Mouse (Mus musculus) kidney, postnatal 0 days (tissue): Measurements from ENCODE around the gene Setd1b. TPM values are rescaled to one million over a fixed set of nuclear protein-coding genes. Genes with fewer than 3 reads are reported as not detected.

Source experiments
- ATAC-seq: fragments of 200-750 bp; cut with Nextera tagmentation; replicated peaks from 2 replicates; pipeline ENCODE4 v1.8.0; 2017; ENCODE audit warnings: low read depth, moderate number of reproducible peaks, moderate TSS enrichment, moderate library complexity; ENCODE audit not compliant: low FRiP score
- DNase-seq: peaks from one replicate; pipeline ENCODE4 v3.0.0-alpha.2; 2016; ENCODE audit warnings: low spot score
- H3K27ac ChIP-seq: fragments of 300-500 bp; sonication (generic); 2 replicates; pipeline ENCODE4 v1.5.1; 2014; ENCODE audit warnings: mild to moderate bottlenecking
- H3K27me3 ChIP-seq: fragments of 300-500 bp; sonication (generic); 2 replicates; pipeline ENCODE4 v1.6.1; 2014; ENCODE audit warnings: low read length, mixed read lengths; ENCODE audit not compliant: insufficient read depth
- H3K36me3 ChIP-seq: fragments of 300-500 bp; sonication (generic); 2 replicates; pipeline ENCODE4 v1.6.1; 2014; ENCODE audit warnings: low read length, mixed read lengths; ENCODE audit not compliant: insufficient read depth
- H3K4me1 ChIP-seq: fragments of 300-500 bp; sonication (generic); replicated peaks from 2 replicates; pipeline ENCODE4 v1.6.1; 2014; ENCODE audit warnings: antibody characterized with exemption, low read length, mixed read lengths; ENCODE audit not compliant: insufficient read depth
- H3K4me2 ChIP-seq: fragments of 300-500 bp; sonication (generic); 2 replicates; pipeline ENCODE4 v1.6.1; 2014; ENCODE audit warnings: mild to moderate bottlenecking, low read length, moderate library complexity, mixed read lengths
- H3K4me3 ChIP-seq: fragments of 300-500 bp; sonication (generic); replicated peaks from 2 replicates; pipeline ENCODE4 v1.5.1; 2014; ENCODE audit warnings: low read depth, low read length
- H3K9ac ChIP-seq: fragments of 300-500 bp; sonication (generic); 2 replicates; pipeline ENCODE4 v1.6.1; 2014; ENCODE audit warnings: low read depth, low read length
- H3K9me3 ChIP-seq: fragments of 300-500 bp; sonication (generic); replicated peaks from 2 replicates; pipeline ENCODE4 v1.6.1; 2016; ENCODE audit warnings: low read length, inconsistent platforms, mixed read lengths
- CTCF ChIP-seq: IDR thresholded peaks from 2 replicates; pipeline ENCODE4 v1.5.1; 2016; ENCODE audit warnings: antibody characterized with exemption, low read depth, mild to moderate bottlenecking, moderate library complexity
- WGBS: fragments of 180-500 bp; shearing (Covaris S2); extraction: QIAGEN DNeasy Blood & Tissue Kit; methylation state at CpG from one replicate; pipeline ENCODE4 v1.1.7; 2014; 5-methylcytosine and 5-hydroxymethylcytosine counted together
- polyA plus RNA-seq: library from polyadenylated mRNA; unstranded; fragments of >200 nt; fragmentation: Nextera tagmentation; extraction: Ambion mirVana; gene quantifications from 2 replicates; pipeline ENCODE4 v1.2.1, GENCODE M21; 2015

The Setd1b gene
- polyA plus RNA-seq, 1 experiment from 2014 or later = 7.0 TPM

DNA sequence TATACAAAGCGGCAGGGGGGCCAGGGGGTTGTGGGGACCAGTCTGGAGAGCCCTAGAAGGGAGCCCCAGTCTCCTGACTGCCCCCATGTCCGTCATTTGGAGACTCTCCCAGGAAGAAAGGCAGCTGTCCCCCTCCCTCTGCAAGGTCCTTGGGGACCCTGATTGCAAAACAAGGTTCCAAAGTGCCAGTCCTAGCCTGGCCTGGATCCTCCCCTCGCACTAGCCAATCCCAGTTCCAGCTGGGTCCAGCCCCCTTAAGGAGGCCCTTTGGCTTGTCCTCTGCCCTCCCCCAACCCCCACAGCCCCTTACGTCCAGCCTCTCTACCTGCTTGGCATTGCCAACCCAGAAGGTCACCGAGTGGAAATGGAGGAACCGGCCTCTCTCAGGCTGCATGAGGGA is 39.5 kb downstream of the Setd1b start:
- no peak overlapping the region for H3K4me3 ChIP-seq
- H3K27me3 ChIP-seq = no peaks in the 10 kb centered on the region
- H3K36me3 ChIP-seq = no peaks in the 10 kb centered on the region
- no peaks in the 10 kb centered on the region for H3K4me1 ChIP-seq
- no peak overlapping the region for H3K27ac ChIP-seq
- ATAC-seq = peak; percentile 61
- no peak overlapping the region for H3K4me2 ChIP-seq
- H3K9me3 ChIP-seq = no peaks in the 10 kb centered on the region
- no peak for DNase-seq
- WGBS = 73% methylated on average over 6 of the region's 6 CpGs
- TF ChIP-seq CTCF = no peak
- no peak overlapping the region for H3K9ac ChIP-seq

DNA sequence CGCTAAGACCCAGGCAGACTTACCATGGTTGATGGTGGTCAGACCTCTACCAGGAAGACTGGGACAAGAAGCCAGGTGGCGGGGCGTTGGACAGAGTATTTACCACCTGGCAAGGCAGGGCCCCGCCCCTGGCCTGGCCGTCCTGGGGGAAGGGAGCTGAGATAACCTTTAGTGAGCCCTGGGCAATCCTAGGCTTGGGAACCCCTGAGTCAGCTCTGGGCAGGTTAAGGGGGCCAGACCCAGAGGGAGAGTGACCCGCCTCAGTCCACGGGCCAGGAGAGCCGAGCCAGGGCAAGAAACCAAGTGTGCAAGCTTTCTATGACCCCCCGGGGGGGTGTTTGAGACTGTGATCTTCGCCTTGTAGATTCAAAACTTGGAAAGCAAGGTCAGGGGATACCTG is 40.7 kb downstream of the Setd1b start, which contains the start of gene Hpd:
Hpd (minus strand) TSS at position 77 of the 400 bp plus-strand sequence.
- Histone ChIP-seq H3K9ac (no peak within 1 kb of the TSS), H3K27ac (no peak within 1 kb of the TSS), H3K9me3 (no peaks in the 10 kb centered on the region), H3K4me3 (no peak within 1 kb of the TSS), H3K36me3 (no peaks in the 10 kb centered on the region), H3K27me3 (no peaks in the 10 kb centered on the region), H3K4me1 (no peaks in the 10 kb centered on the region), H3K4me2 (no peak within 1 kb of the TSS)
- DNase-seq (no peak), ATAC-seq (no peak)
- no peak for TF ChIP-seq CTCF
- WGBS = 76% methylated on average over 10 of the region's 10 CpGs

DNA sequence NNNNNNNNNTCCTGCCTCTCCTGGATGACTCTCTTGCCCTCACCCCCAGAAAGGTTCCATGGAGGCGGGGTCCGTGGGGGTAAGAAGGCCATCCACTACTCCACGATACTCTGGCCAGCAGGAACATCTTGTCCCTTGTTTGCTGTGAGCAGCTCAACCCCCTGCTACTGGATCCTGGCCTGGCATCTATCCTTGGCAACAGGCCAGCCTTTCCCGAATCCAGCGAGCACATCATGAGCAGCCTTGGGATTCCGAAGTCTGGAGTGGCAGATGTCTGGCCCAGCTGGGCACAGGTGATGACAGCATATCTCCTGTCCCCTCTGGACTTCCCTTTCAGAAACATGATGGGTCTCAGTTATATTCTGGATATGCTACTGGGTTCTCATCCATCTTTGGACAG is 44.0 kb downstream of the Setd1b start:
- no peak for TF ChIP-seq CTCF
- H3K4me1 ChIP-seq = no peaks in the 10 kb centered on the region
- no peak overlapping the region for H3K4me2 ChIP-seq
- H3K4me3 ChIP-seq = no peak overlapping the region
- no peaks in the 10 kb centered on the region for H3K27me3 ChIP-seq
- H3K36me3 ChIP-seq = no peaks in the 10 kb centered on the region
- no peak overlapping the region for H3K27ac ChIP-seq
- H3K9ac ChIP-seq = no peak overlapping the region
- DNase-seq (no peak), ATAC-seq (no peak)
- 78% methylated on average over 6 of the region's 6 CpGs for WGBS
- no peaks in the 10 kb centered on the region for H3K9me3 ChIP-seq

DNA sequence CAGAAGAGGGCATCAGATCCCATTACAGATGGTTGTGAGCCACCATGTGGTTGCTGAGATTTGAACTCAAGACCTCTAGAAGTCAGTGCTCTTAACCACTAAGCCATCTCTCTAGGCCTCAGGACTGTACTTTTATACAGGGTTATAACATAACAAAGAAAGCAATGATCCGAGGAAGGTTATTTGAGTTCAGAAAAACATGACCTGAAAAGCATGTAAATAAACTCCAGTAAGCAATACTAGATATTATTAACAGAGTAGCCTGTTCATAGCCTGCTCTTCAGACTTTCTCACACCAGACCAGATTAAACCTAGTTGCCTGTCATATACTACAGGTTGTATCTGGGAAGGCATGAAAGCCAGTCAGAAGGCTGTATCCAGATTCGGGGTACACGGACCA is 45.3 kb downstream of the Setd1b start:
- H3K27me3 ChIP-seq = no peaks in the 10 kb centered on the region
- no peak overlapping the region for H3K4me3 ChIP-seq
- no peaks in the 10 kb centered on the region for H3K4me1 ChIP-seq
- ATAC-seq (no peak), DNase-seq (no peak)
- H3K9me3 ChIP-seq = no peaks in the 10 kb centered on the region
- 80% methylated on average over 3 of the region's 3 CpGs for WGBS
- no peak overlapping the region for H3K27ac ChIP-seq
- H3K36me3 ChIP-seq = no peaks in the 10 kb centered on the region
- no peak overlapping the region for H3K4me2 ChIP-seq
- no peak overlapping the region for H3K9ac ChIP-seq
- no peak for TF ChIP-seq CTCF

DNA sequence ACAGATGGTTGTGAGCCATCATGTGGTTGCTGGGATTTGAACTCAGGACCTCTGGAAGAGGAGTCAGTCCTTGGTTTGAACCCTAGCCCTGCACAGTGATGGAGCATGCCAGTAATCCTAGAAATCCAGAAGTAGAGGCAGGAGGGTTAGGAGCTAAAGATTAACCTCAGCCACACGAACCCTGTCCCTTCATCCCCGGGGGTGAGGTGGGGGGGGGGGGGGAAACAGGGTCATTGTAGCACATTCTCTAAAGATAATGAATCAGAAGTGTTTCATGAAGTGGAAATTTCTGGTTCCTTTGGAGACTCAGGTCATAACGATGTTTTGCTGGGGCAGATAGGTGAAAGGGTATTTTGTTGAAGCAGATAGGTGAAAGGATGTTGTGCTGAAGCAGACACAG is 48.9 kb downstream of the Setd1b start:
- no peaks in the 10 kb centered on the region for H3K4me1 ChIP-seq
- 67% methylated on average over 3 of the region's 3 CpGs for WGBS
- TF ChIP-seq CTCF = no peak

DNA sequence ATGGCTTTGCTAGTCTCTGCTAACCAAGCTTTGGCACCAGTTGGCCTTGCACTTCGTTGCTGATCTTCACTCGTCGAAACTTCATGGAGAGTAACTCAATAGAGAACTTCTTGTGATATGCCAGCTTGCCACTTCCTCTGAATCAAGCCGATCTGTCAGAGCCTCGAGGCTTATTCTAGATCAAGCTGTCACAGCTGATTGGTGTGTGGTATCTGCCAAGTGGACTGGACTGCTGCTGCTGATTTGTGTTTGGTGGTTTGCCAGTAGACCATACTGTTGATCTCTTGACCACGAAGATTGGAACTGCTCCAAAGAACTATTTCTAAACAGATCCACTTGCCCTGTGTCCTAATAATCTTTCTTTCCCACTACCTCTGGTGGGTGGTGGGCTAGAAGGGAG is 49.4 kb downstream of the Setd1b start:
- Histone ChIP-seq H3K4me2 (no peak overlapping the region), H3K27ac (no peak overlapping the region), H3K9ac (no peak overlapping the region), H3K4me3 (no peak overlapping the region), H3K9me3 (no peaks in the 10 kb centered on the region), H3K36me3 (no peaks in the 10 kb centered on the region), H3K27me3 (no peaks in the 10 kb centered on the region), H3K4me1 (no peaks in the 10 kb centered on the region)
- no peak for TF ChIP-seq CTCF
- no peak for ATAC-seq
- 84% methylated on average over 6 of the region's 6 CpGs for WGBS
- no peak for DNase-seq

More for the DNA sequence above, 48.9 kb downstream of the Setd1b start:
- Histone ChIP-seq H3K9me3 (no peaks in the 10 kb centered on the region), H3K4me2 (no peak overlapping the region), H3K9ac (no peak overlapping the region), H3K36me3 (no peaks in the 10 kb centered on the region), H3K27me3 (no peaks in the 10 kb centered on the region), H3K27ac (no peak overlapping the region), H3K4me3 (no peak overlapping the region)
- DNase-seq (no peak), ATAC-seq (no peak)

DNA sequence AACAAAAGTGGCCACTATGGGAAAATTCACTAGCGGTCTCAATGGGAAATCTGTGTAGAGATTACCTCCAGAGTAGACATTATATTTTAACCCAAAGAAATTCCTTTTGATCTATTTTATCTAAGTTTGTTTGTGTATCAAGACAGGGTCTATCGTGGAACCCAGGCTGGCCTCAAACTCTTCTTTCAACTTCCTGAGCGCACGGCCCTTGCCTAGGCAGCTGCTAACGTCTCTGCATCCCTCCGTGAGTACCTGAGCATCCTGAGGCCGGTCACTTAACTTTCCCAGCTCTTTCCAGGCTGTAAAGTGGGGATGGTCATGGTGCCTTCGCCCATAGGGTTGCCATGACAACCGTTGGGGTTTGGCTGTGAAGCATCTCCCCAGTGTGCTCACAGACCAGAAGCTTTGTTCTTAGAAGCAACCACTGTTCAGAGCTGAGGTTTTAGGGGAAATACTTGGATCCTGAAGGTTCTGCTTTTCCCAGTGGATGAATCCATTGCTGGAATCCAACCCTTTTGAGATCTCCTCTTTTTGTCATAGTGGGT is 50.7 kb downstream of the Setd1b start:
- DNase-seq (no peak), ATAC-seq (no peak)
- Histone ChIP-seq H3K9ac (no peak overlapping the region), H3K4me3 (no peak overlapping the region), H3K9me3 (no peaks in the 10 kb centered on the region), H3K4me2 (no peak overlapping the region), H3K27me3 (no peaks in the 10 kb centered on the region), H3K4me1 (no peaks in the 10 kb centered on the region), H3K36me3 (no peaks in the 10 kb centered on the region), H3K27ac (no peak overlapping the region)
- 53% methylated on average over 9 of the region's 9 CpGs for WGBS
- no peak for TF ChIP-seq CTCF
